Mouse (Mus musculus): ENCODE results near the gene Atg10.
"Not testable (repeated sequence)": the region's sequence is repeated elsewhere in the genome, so short reads cannot be mapped to it uniquely, and the experiment has no call there.

Atg10 gene

GRCm38 (mm10) chr13:90939192-90939591, 284.6 kb downstream of the Atg10 start:
- DNase-seq (ENCODE audit: low spot score in 2 of 2), result no peak

- no peak for DNase-seq (ENCODE audit: low spot score in 2 of 2)
Observed at GRCm38 (mm10) chr13:90935852-90936251, 287.9 kb downstream of the Atg10 start.

GRCm38 (mm10) chr13:90933256-90933655, 290.5 kb downstream of the Atg10 start:
- peak; percentile 21 to 24 for DNase-seq (ENCODE audit: low spot score in 2 of 2)

- DNase-seq (ENCODE audit: low spot score in 2 of 2), result peak; percentile 19 to 55
Observed at GRCm38 (mm10) chr13:90929847-90930246, 293.9 kb downstream of the Atg10 start.

- not testable (repeated sequence) for DNase-seq (ENCODE audit: low spot score in 2 of 2)
Observed at GRCm38 (mm10) chr13:90928266-90928665, 295.5 kb downstream of the Atg10 start.

- no peak for DNase-seq (ENCODE audit: low spot score in 2 of 2)
Observed at GRCm38 (mm10) chr13:90926938-90927633, 296.7 kb downstream of the Atg10 start.

GRCm38 (mm10) chr13:90926125-90926765, 297.5 kb downstream of the Atg10 start:
- no peak for DNase-seq (ENCODE audit: low spot score in 2 of 2)

GRCm38 (mm10) chr13:90925191-90925590, 298.6 kb downstream of the Atg10 start:
- no peak for DNase-seq (ENCODE audit: low spot score in 2 of 2)

- DNase-seq (ENCODE audit: low spot score in 2 of 2), result no peak
Observed at GRCm38 (mm10) chr13:90924072-90924471, 299.7 kb downstream of the Atg10 start.

- DNase-seq (ENCODE audit: low spot score in 2 of 2), result not testable (repeated sequence)
Observed at GRCm38 (mm10) chr13:90923617-90924016, 300.2 kb downstream of the Atg10 start.

- peak; percentile 82 to 91 for DNase-seq (ENCODE audit: low spot score in 2 of 2)
Observed at GRCm38 (mm10) chr13:90922751-90923612, 300.8 kb downstream of the Atg10 start, which contains the start of gene Rps23. Gene Rps23 (plus strand): TSS chr13:90922958.

- DNase-seq (ENCODE audit: low spot score in 2 of 2), result no peak
Observed at GRCm38 (mm10) chr13:90914721-90915120, 309.0 kb downstream of the Atg10 start.

GRCm38 (mm10) chr13:90913675-90914192, 310.0 kb downstream of the Atg10 start:
- DNase-seq (ENCODE audit: low spot score in 2 of 2), result no peak

- DNase-seq (ENCODE audit: low spot score in 2 of 2), result no peak
Observed at GRCm38 (mm10) chr13:90912760-90913674, 310.8 kb downstream of the Atg10 start.

- DNase-seq (ENCODE audit: low spot score in 2 of 2), result no peak
Observed at GRCm38 (mm10) chr13:90907376-90907775, 316.4 kb downstream of the Atg10 start.

GRCm38 (mm10) chr13:90905176-90905575, 318.6 kb downstream of the Atg10 start, which contains the start of gene Atp6ap1l:
Gene Atp6ap1l (minus strand): TSS chr13:90905355.
- DNase-seq (ENCODE audit: low spot score in 2 of 2), result no peak

- DNase-seq (ENCODE audit: low spot score in 2 of 2), result no peak
Observed at GRCm38 (mm10) chr13:90896821-90897220, 326.9 kb downstream of the Atg10 start.

- no peak for DNase-seq (ENCODE audit: low spot score in 2 of 2)
Observed at GRCm38 (mm10) chr13:90896098-90896497, 327.7 kb downstream of the Atg10 start.

- no peak for DNase-seq (ENCODE audit: low spot score in 2 of 2)
Observed at GRCm38 (mm10) chr13:90894819-90895218, 328.9 kb downstream of the Atg10 start.

- no peak for DNase-seq (ENCODE audit: low spot score in 2 of 2)
Observed at GRCm38 (mm10) chr13:90890111-90890510, 333.7 kb downstream of the Atg10 start.

GRCm38 (mm10) chr13:90886568-90886983, 337.2 kb downstream of the Atg10 start:
- DNase-seq (ENCODE audit: low spot score in 2 of 2), result peak; percentile 15 to 49

Measured in heart, adult 9 months (tissue).